Mouse (Mus musculus): Measurements from ENCODE around the gene Shmt2. TPM values are rescaled to one million over a fixed set of nuclear protein-coding genes. Genes with fewer than 3 reads are reported as not detected.

Shmt2 gene
- polyA plus RNA-seq, 1 experiment from 2014 or later: 71.7 TPM

Other genes with a start within 250 kb of the Shmt2 start
- 13.8 and 16.1 TPM in 2 replicates for gene Mbd6, start 233.4 kb downstream of the Shmt2 start, polyA plus RNA-seq (2014; fragmentation: Nextera tagmentation; extraction: Ambion mirVana)
- gene Mars, start 210.7 kb downstream of the Shmt2 start, polyA plus RNA-seq (2014; fragmentation: Nextera tagmentation; extraction: Ambion mirVana): 76.1 and 76.2 TPM in 2 replicates
- 1.3 and 2.4 TPM in 2 replicates for gene Arhgap9, start 200.5 kb downstream of the Shmt2 start, polyA plus RNA-seq (2014; fragmentation: Nextera tagmentation; extraction: Ambion mirVana)
- 0.07 and 0.36 TPM in 2 replicates for gene Gli1, start 180.5 kb downstream of the Shmt2 start, polyA plus RNA-seq (2014; fragmentation: Nextera tagmentation; extraction: Ambion mirVana)
- not detected in 2 replicates for gene Inhbe, start 168.0 kb downstream of the Shmt2 start, polyA plus RNA-seq (2014; fragmentation: Nextera tagmentation; extraction: Ambion mirVana)
- gene Inhbc, start 152.0 kb downstream of the Shmt2 start, polyA plus RNA-seq (2014; fragmentation: Nextera tagmentation; extraction: Ambion mirVana): not detected in 2 replicates
- 32.8 and 36.3 TPM in 2 replicates for gene R3hdm2, start 142.1 kb downstream of the Shmt2 start, polyA plus RNA-seq (2014; fragmentation: Nextera tagmentation; extraction: Ambion mirVana)
- 0.31 TPM in 1 of 2 replicates, not detected in the other for gene Stac3, start 20.8 kb downstream of the Shmt2 start, polyA plus RNA-seq (2014; fragmentation: Nextera tagmentation; extraction: Ambion mirVana)
- gene Ndufa4l2, start 7.5 kb downstream of the Shmt2 start, polyA plus RNA-seq (2014; fragmentation: Nextera tagmentation; extraction: Ambion mirVana): 31.2 and 34.2 TPM in 2 replicates
- 0.70 and 0.81 TPM in 2 replicates for gene Nxph4, start 12.1 kb upstream of the Shmt2 start, polyA plus RNA-seq (2014; fragmentation: Nextera tagmentation; extraction: Ambion mirVana)
- gene Lrp1, start 98.7 kb upstream of the Shmt2 start, polyA plus RNA-seq (2014; fragmentation: Nextera tagmentation; extraction: Ambion mirVana): 29.4 and 31.2 TPM in 2 replicates
- gene Stat6, start 120.5 kb upstream of the Shmt2 start, polyA plus RNA-seq (2014; fragmentation: Nextera tagmentation; extraction: Ambion mirVana): 25.2 and 25.7 TPM in 2 replicates
- gene Nemp1, start 144.5 kb upstream of the Shmt2 start, polyA plus RNA-seq (2014; fragmentation: Nextera tagmentation; extraction: Ambion mirVana): 8.8 and 11.8 TPM in 2 replicates
- gene Nab2, start 146.1 kb upstream of the Shmt2 start, polyA plus RNA-seq (2014; fragmentation: Nextera tagmentation; extraction: Ambion mirVana): 6.4 and 9.0 TPM in 2 replicates
- gene Myo1a, start 182.7 kb upstream of the Shmt2 start, polyA plus RNA-seq (2014; fragmentation: Nextera tagmentation; extraction: Ambion mirVana): 0.12 TPM in 1 of 2 replicates, not detected in the other
- 1.3 TPM in 1 of 2 replicates, not detected in the other for gene Tac2, start 202.0 kb upstream of the Shmt2 start, polyA plus RNA-seq (2014; fragmentation: Nextera tagmentation; extraction: Ambion mirVana)
- gene Zbtb39, start 217.1 kb upstream of the Shmt2 start, polyA plus RNA-seq (2014; fragmentation: Nextera tagmentation; extraction: Ambion mirVana): 2.3 and 2.6 TPM in 2 replicates
- gene Gpr182, start 229.3 kb upstream of the Shmt2 start, polyA plus RNA-seq (2014; fragmentation: Nextera tagmentation; extraction: Ambion mirVana): 6.1 and 9.3 TPM in 2 replicates
- not detected in 2 replicates for gene Rdh1, start 237.3 kb upstream of the Shmt2 start, polyA plus RNA-seq (2014; fragmentation: Nextera tagmentation; extraction: Ambion mirVana)
- not detected in 2 replicates for gene Rdh16f1, start 237.3 kb upstream of the Shmt2 start, polyA plus RNA-seq (2014; fragmentation: Nextera tagmentation; extraction: Ambion mirVana)